Mouse (Mus musculus) CH12.LX (cell line): ENCODE results near the gene Kif19a. TPM values are rescaled to one million over a fixed set of nuclear protein-coding genes. Genes with fewer than 3 reads are reported as not detected.

ENCODE experiments used
- DNase-seq: peaks from one replicate; pipeline ENCODE4 v3.0.0-alpha.2; 2013; ENCODE audit errors: extremely low read depth
- H3K27ac ChIP-seq: 2 replicates; pipeline ENCODE4 v1.5.1; 2012; ENCODE audit warnings: low read depth, mild to moderate bottlenecking, control low read depth, moderate library complexity; ENCODE audit not compliant: insufficient read depth
- H3K27me3 ChIP-seq: replicated peaks from 2 replicates; pipeline ENCODE3; 2012; ENCODE audit warnings: inconsistent platforms
- H3K36me3 ChIP-seq, 2 experiments: replicated peaks in 1 of 2; 2 replicates each; pipeline versions ENCODE3 to v1.6.1; 2012; ENCODE audit warnings: inconsistent platforms in 1 of 2, low read length in 1 of 2, mild to moderate bottlenecking in 1 of 2, mixed read lengths in 1 of 2, moderate library complexity in 1 of 2; ENCODE audit not compliant: control insufficient read depth in 1 of 2, insufficient read depth in 1 of 2
- H3K4me1 ChIP-seq, 2 experiments: 2 replicates each; pipeline ENCODE4 v1.6.1; 2012; ENCODE audit warnings: inconsistent platforms in 1 of 2, moderate library complexity in 1 of 2; ENCODE audit not compliant: insufficient read depth in 2 of 2, control insufficient read depth in 1 of 2
- H3K4me2 ChIP-seq: 2 replicates; pipeline ENCODE4 v1.6.1; 2012; ENCODE audit warnings: low read depth, mild to moderate bottlenecking, control low read depth; ENCODE audit not compliant: poor library complexity, insufficient read depth, severe bottlenecking
- H3K4me3 ChIP-seq, 3 experiments: fragments of 150-350 bp in 1 of 3; sonication (generic) in 1 of 3; replicated peaks in 1 of 3; 2 replicates each; pipeline versions ENCODE3 to v1.5.1; 2011 to 2012; ENCODE audit warnings: low read depth in 2 of 3, low read length in 2 of 3, mild to moderate bottlenecking in 2 of 3, moderate library complexity in 2 of 3, control low read depth in 1 of 3, improper control_type of control experiment in 1 of 3, inconsistent platforms in 1 of 3, mixed read lengths in 1 of 3; ENCODE audit not compliant: poor library complexity in 1 of 3
- H3K79me2 ChIP-seq: replicated peaks from 2 replicates; pipeline ENCODE4 v1.6.1; 2012; ENCODE audit warnings: mild to moderate bottlenecking, moderate library complexity; ENCODE audit not compliant: control insufficient read depth, poor library complexity, insufficient read depth, severe bottlenecking; ENCODE audit errors: extremely low read depth
- H3K9ac ChIP-seq: 2 replicates; pipeline ENCODE4 v1.6.1; 2012; ENCODE audit warnings: low read depth, mild to moderate bottlenecking, control low read depth, moderate library complexity; ENCODE audit not compliant: insufficient read depth
- H3K9me3 ChIP-seq: replicated peaks from 2 replicates; pipeline ENCODE3; 2012; ENCODE audit warnings: low read length, inconsistent platforms, mixed read lengths
- BHLHE40 ChIP-seq: IDR thresholded peaks from 2 replicates; pipeline ENCODE4 v1.6.1; 2011; ENCODE audit warnings: mild to moderate bottlenecking, low read depth, low read length, improper control_type of control experiment
- CHD1 ChIP-seq: IDR thresholded peaks from 2 replicates; pipeline ENCODE4 v1.6.1; 2012; ENCODE audit warnings: low read depth, low read length, improper control_type of control experiment, inconsistent platforms
- CTCF ChIP-seq, 2 experiments: IDR thresholded peaks in 1 of 2; conservative IDR thresholded peaks in 1 of 2; 2 replicates each; pipeline ENCODE4 v1.5.1; 2011 to 2012; ENCODE audit warnings: low read depth in 2 of 2, low read length in 2 of 2, improper control_type of control experiment in 1 of 2, inconsistent platforms in 1 of 2, mild to moderate bottlenecking in 1 of 2, moderate library complexity in 1 of 2
- E2F4 ChIP-seq: IDR thresholded peaks from 2 replicates; pipeline ENCODE4 v1.6.1; 2011; ENCODE audit warnings: low read depth, low read length, improper control_type of control experiment; ENCODE audit not compliant: insufficient replicate concordance
- ELF1 ChIP-seq: IDR thresholded peaks from 2 replicates; pipeline ENCODE4 v1.6.1; 2014; ENCODE audit warnings: low read depth, mild to moderate bottlenecking, inconsistent platforms, low read length, improper control_type of control experiment
- EP300 ChIP-seq: IDR thresholded peaks from 2 replicates; pipeline ENCODE4 v1.6.1; 2011; ENCODE audit warnings: low read length, improper control_type of control experiment
- HCFC1 ChIP-seq: IDR thresholded peaks from 2 replicates; pipeline ENCODE4 v1.6.1; 2012; ENCODE audit warnings: low read depth, mild to moderate bottlenecking, inconsistent platforms, low read length, improper control_type of control experiment
- IRF4 ChIP-seq: IDR thresholded peaks from 2 replicates; pipeline ENCODE4 v1.6.1; 2014; ENCODE audit warnings: low read depth, mild to moderate bottlenecking, inconsistent platforms, low read length, improper control_type of control experiment
- JUN ChIP-seq: IDR thresholded peaks from 2 replicates; pipeline ENCODE4 v1.6.1; 2011; ENCODE audit warnings: low read depth, mild to moderate bottlenecking, low read length, improper control_type of control experiment, moderate library complexity; ENCODE audit not compliant: insufficient read depth
- JUND ChIP-seq: conservative IDR thresholded peaks from 2 replicates; pipeline ENCODE4 v1.6.1; 2011; ENCODE audit warnings: low read depth, low read length, improper control_type of control experiment
- KAT2A ChIP-seq: IDR thresholded peaks from 2 replicates; pipeline ENCODE4 v1.6.1; 2012; ENCODE audit warnings: low read length, improper control_type of control experiment, inconsistent platforms; ENCODE audit not compliant: insufficient replicate concordance
- MAFK ChIP-seq: IDR thresholded peaks from 2 replicates; pipeline ENCODE4 v1.6.1; 2011; ENCODE audit warnings: low read length, improper control_type of control experiment; ENCODE audit not compliant: insufficient replicate concordance
- MAX ChIP-seq: IDR thresholded peaks from 2 replicates; pipeline ENCODE4 v1.6.1; 2011; ENCODE audit warnings: low read length, improper control_type of control experiment
- MAZ ChIP-seq: IDR thresholded peaks from 2 replicates; pipeline ENCODE4 v1.6.1; 2012; ENCODE audit warnings: low read depth, mild to moderate bottlenecking, inconsistent platforms, low read length, improper control_type of control experiment, moderate library complexity
- MXI1 ChIP-seq: IDR thresholded peaks from 2 replicates; pipeline ENCODE4 v1.6.1; 2011; ENCODE audit warnings: mild to moderate bottlenecking, low read depth, low read length, improper control_type of control experiment
- MYC ChIP-seq: IDR thresholded peaks from 2 replicates; pipeline ENCODE4 v1.6.1; 2011; ENCODE audit warnings: low read depth, mild to moderate bottlenecking, improper control_type of control experiment, low read length
- NRF1 ChIP-seq: IDR thresholded peaks from 2 replicates; pipeline ENCODE4 v1.6.1; 2014; ENCODE audit warnings: low read depth, mild to moderate bottlenecking, inconsistent platforms, low read length, improper control_type of control experiment, moderate library complexity
- PAX5 ChIP-seq: IDR thresholded peaks from 2 replicates; pipeline ENCODE4 v1.6.1; 2012; ENCODE audit warnings: low read length, inconsistent platforms, mixed read lengths
- POLR2A ChIP-seq: IDR thresholded peaks from 2 replicates; pipeline ENCODE4 v1.6.1; 2011; ENCODE audit warnings: low read depth, mild to moderate bottlenecking, improper control_type of control experiment, low read length
- RAD21 ChIP-seq: IDR thresholded peaks from 2 replicates; pipeline ENCODE4 v1.6.1; 2011; ENCODE audit warnings: low read depth, mild to moderate bottlenecking, low read length, improper control_type of control experiment, moderate library complexity
- RCOR1 ChIP-seq: conservative IDR thresholded peaks from 2 replicates; pipeline ENCODE4 v1.6.1; 2012; ENCODE audit warnings: low read depth, mild to moderate bottlenecking, inconsistent platforms, low read length, improper control_type of control experiment
- SIN3A ChIP-seq: IDR thresholded peaks from 2 replicates; pipeline ENCODE4 v1.6.1; 2012; ENCODE audit warnings: low read length, improper control_type of control experiment, inconsistent platforms
- SMC3 ChIP-seq: IDR thresholded peaks from 2 replicates; pipeline ENCODE4 v1.6.1; 2011; ENCODE audit warnings: low read depth, low read length, improper control_type of control experiment
- USF1 ChIP-seq: IDR thresholded peaks from 2 replicates; pipeline ENCODE4 v1.6.1; 2014; ENCODE audit warnings: low read depth, mild to moderate bottlenecking, inconsistent platforms, low read length, improper control_type of control experiment
- USF2 ChIP-seq: conservative IDR thresholded peaks from 2 replicates; pipeline ENCODE4 v1.6.1; 2011; ENCODE audit warnings: low read depth, low read length, improper control_type of control experiment
- ZC3H11A ChIP-seq: IDR thresholded peaks from 2 replicates; pipeline ENCODE4 v1.6.1; 2012; ENCODE audit warnings: low read depth, mild to moderate bottlenecking, inconsistent platforms, low read length, improper control_type of control experiment
- ZKSCAN1 ChIP-seq: IDR thresholded peaks from 2 replicates; pipeline ENCODE4 v1.6.1; 2012; ENCODE audit warnings: low read depth, inconsistent platforms, low read length, improper control_type of control experiment, borderline replicate concordance
- ZMIZ1 ChIP-seq: IDR thresholded peaks from 2 replicates; pipeline ENCODE4 v1.6.1; 2012; ENCODE audit warnings: low read depth, mild to moderate bottlenecking, inconsistent platforms, low read length, improper control_type of control experiment
- dilution Hi-C: fragments of 300-500 bp; cut with MboI; formaldehyde crosslinking; loops from 2 replicates; pipeline ENCODE4 v1.14.3; 2020; ENCODE audit warnings: low sequenced_read_pairs; ENCODE audit not compliant: extremely low pct_unique_long_range_greater_than_20kb, extremely low pct_ligation_motif_present
- in situ Hi-C: fragments of 300-500 bp; cut with MboI; formaldehyde crosslinking; loops from 3 replicates; pipeline ENCODE4 v1.14.3; 2019; ENCODE audit warnings: low sequenced_read_pairs, low pct_ligation_motif_present, low pct_unique_long_range_greater_than_20kb, mixed read lengths
- polyA plus RNA-seq: library from polyadenylated mRNA; unstranded; fragments of >175 nt; gene quantifications from 2 replicates; pipeline ENCODE4 v1.2.1, GENCODE M21; 2012; ENCODE audit warnings: low read depth; ENCODE audit not compliant: insufficient read length
- total RNA-seq, 2 experiments: library from RNA; depleted of rRNA; stranded (reverse); fragments of 300-350 nt in 1 of 2; fragments of >200 nt in 1 of 2; gene quantifications; 2 replicates each; pipeline ENCODE4 v1.2.3; 2012 to 2014

Kif19a gene
- total and polyA plus RNA-seq, 3 experiments, result 1.4 to 8.2 (median 1.9) TPM

GRCm38 (mm10) chr11:114724787-114725590 is 40.2 kb upstream of the Kif19a start:
- Histone ChIP-seq H3K4me3 (no peak overlapping the region), H3K9ac (no peak overlapping the region), H3K9me3 (peaks cover 8% of the 10 kb centered on the region), H3K79me2 (no peaks in the 10 kb centered on the region), H3K4me2 (no peak overlapping the region), H3K27ac (no peak overlapping the region), H3K4me1 (peaks cover 15 to 18% of the 10 kb centered on the region in 2 experiments), H3K27me3 (peaks cover 21% of the 10 kb centered on the region), H3K36me3 (no peaks in the 10 kb centered on the region)
- in situ Hi-C loops (no loop called here), dilution Hi-C loops (no loop called here)
- TF ChIP-seq ZKSCAN1, result no peak
- no peak for TF ChIP-seq USF1
- no peak for TF ChIP-seq MAFK
- TF ChIP-seq IRF4, result no peak
- TF ChIP-seq CHD1, result no peak
- no peak for TF ChIP-seq POLR2A
- no peak for TF ChIP-seq RAD21
- no peak for TF ChIP-seq RCOR1
- no peak for TF ChIP-seq MXI1
- no peak for TF ChIP-seq JUND
- DNase-seq, result no peak

- no peak for DNase-seq
- peaks cover 15 to 17% of the 10 kb centered on the region in 2 experiments for H3K4me1 ChIP-seq
- peaks cover 8% of the 10 kb centered on the region for H3K9me3 ChIP-seq
- dilution Hi-C loops, result no loop called here
- H3K4me2 ChIP-seq, result peak within 1 kb of the TSS; percentile 64
- H3K79me2 ChIP-seq, result no peaks in the 10 kb centered on the region
- H3K36me3 ChIP-seq, result no peaks in the 10 kb centered on the region
- TF ChIP-seq JUN (no peak), SIN3A (peak; percentile 45; the same call in 1 of the 2 replicates), MXI1 (peak; percentile 88), HCFC1 (no peak), KAT2A (no peak), SMC3 (no peak), MYC (no peak), NRF1 (no peak), RAD21 (no peak), MAFK (no peak), CHD1 (no peak), ELF1 (peak; percentile 51; the same call in 1 of the 2 replicates), PAX5 (no peak), E2F4 (no peak), CTCF (conservative IDR thresholded peaks at IDR 0.05 in 1 of 2, IDR thresholded peaks at IDR 0.05 in 1 of 2; ENCODE audit: low read depth in 2 of 2, low read length in 2 of 2) (no peak), USF1 (peak; percentile 79), EP300 (no peak), ZKSCAN1 (no peak), USF2 (peak; percentile 61), MAX (peak; percentile 67; the same call in 1 of the 2 replicates), MAZ (no peak), ZC3H11A (no peak), BHLHE40 (peak; percentile 85), ZMIZ1 (no peak)
- H3K27ac ChIP-seq, result no peak within 1 kb of the TSS
- peaks cover 23% of the 10 kb centered on the region for H3K27me3 ChIP-seq
- in situ Hi-C loops, result no loop called here
- peak within 1 kb of the TSS in 1 of 3 experiments; percentile 26 for H3K4me3 ChIP-seq
- no peak within 1 kb of the TSS for H3K9ac ChIP-seq
Observed at GRCm38 (mm10) chr11:114726965-114727825, 38.0 kb upstream of the Kif19a start, which contains the start of gene Dnaic2. TSS of gene Dnaic2 (plus strand) at chr11:114727408.
